Mouse (Mus musculus) bone marrow macrophage, adult 2 months (primary cell): ENCODE results near the gene Matn4.
"Not testable (repeated sequence)": the region's sequence is repeated elsewhere in the genome, so short reads cannot be mapped to it uniquely, and the experiment has no call there.

ENCODE experiments used
- CTCF ChIP-seq: IDR thresholded peaks from 2 replicates; pipeline ENCODE4 v1.5.1; 2012; ENCODE audit warnings: low read depth, mild to moderate bottlenecking, low read length, moderate library complexity
- POLR2A ChIP-seq: IDR thresholded peaks from 2 replicates; pipeline ENCODE4 v1.6.1; 2012; ENCODE audit warnings: mild to moderate bottlenecking, low read depth, low read length, borderline replicate concordance

DNA sequence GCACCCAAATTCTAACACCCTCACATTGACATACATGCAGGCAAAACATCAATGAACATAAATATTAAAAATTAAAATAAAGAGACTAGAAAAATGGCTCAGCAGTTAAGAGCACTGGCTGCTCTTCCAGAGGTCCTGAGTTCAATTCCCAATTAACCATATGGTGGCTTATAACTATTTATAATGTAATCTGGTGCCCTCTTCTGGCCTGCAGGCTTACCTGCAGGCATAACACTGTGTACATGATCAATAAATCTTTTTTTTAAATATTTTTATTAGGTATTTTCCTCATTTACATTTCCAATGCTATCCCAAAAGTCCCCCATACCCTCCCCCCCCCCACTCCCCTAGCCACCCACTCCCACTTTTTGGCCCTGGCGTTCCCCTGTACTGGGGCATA, 61.2 kb downstream of the Matn4 start:
- TF ChIP-seq POLR2A, CTCF: not testable (repeated sequence)
